Mouse (Mus musculus): ENCODE data around the gene Krt33a. TPM values are rescaled to one million over a fixed set of nuclear protein-coding genes. Genes with fewer than 3 reads are reported as not detected.

Gene Krt33a
- polyA plus RNA-seq, 1 experiment from 2014 or later = not detected

DNA sequence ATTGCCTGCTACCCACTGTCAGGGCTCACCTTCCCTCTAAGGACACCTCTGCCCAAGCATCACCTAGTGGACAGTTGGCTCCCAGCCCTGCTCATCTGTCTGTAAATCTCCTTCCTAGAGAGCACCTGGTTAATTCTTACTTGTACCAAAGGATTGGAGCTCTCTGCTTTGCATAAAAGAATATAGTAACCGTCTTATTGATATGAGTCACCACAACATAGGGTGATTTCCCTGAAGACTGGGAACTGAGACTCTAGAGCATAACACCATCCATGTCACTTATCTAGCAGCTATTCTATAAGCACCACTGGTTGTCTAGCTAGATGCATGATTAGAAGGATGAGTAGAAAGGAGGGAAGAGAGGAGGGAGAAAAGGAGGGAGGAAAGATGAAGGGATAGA lies 32.6 kb downstream of the Krt33a start:
- H3K36me3 ChIP-seq = no peaks in the 10 kb centered on the region
- no peak overlapping the region for H3K4me3 ChIP-seq
- H3K9me3 ChIP-seq = no peaks in the 10 kb centered on the region
- H3K27me3 ChIP-seq = no peaks in the 10 kb centered on the region
- WGBS = 90% methylated on average over 1 of the region's 1 CpGs
- no peak overlapping the region for H3K9ac ChIP-seq
- no peak overlapping the region for H3K27ac ChIP-seq (replicated peaks)
- H3K4me1 ChIP-seq (replicated peaks) = peaks cover 6% of the 10 kb centered on the region; the same call in 1 of the 2 replicates
- no peak for ATAC-seq (ENCODE audit: low read depth)
- no peak overlapping the region for H3K4me2 ChIP-seq

DNA sequence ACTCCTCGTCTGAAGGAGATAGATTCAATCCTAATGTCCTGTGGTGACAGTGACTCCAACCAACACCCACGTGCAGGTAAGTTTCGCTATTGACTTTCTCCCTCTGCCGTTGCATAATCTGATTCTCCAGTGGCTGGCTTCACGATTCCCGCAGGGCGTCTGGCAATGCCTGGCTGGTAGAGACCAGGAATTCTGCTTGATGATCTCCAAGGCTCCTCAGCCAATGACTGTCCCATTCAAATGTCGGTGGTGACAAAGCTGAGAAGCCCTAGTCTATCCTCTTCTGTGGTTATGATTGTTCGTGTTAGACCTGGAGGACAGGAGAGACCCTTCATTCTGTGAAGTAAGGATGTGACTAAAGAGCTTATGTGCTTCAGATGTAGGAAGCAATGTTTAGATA lies 33.3 kb downstream of the Krt33a start:
- Histone ChIP-seq H3K4me1 (replicated peaks) (peaks cover 6% of the 10 kb centered on the region; the same call in 1 of the 2 replicates), H3K4me2 (no peak overlapping the region), H3K27me3 (no peaks in the 10 kb centered on the region), H3K27ac (replicated peaks) (no peak overlapping the region), H3K9ac (no peak overlapping the region), H3K9me3 (no peaks in the 10 kb centered on the region), H3K4me3 (no peak overlapping the region), H3K36me3 (no peaks in the 10 kb centered on the region)
- ATAC-seq (ENCODE audit: low read depth) = no peak
- 89% methylated on average over 9 of the region's 9 CpGs for WGBS

DNA sequence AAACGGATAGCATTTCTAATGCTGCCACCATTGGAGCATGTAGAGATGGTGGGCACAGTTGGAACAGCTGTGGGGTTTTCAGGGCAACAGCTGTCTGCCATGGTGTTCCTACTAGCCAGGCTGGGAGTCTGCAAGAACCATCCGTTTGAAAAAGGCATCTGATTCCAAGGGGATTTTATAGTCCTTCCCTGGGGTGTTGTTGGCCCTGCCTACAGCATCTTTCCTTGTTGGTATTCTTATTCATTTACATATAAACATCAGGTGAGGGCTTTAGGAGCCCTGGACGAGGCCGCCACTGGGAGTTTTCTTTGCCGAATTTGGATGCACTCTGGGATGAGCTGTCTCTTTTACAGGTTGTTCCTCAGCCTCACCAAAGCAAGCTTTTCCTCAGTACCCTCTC lies 37.1 kb downstream of the Krt33a start, which contains the start of gene Krtap29-1:
TSS of gene Krtap29-1 (minus strand) at position 101 of the 400 bp plus-strand sequence.
- H3K4me1 ChIP-seq (replicated peaks) = no peaks in the 10 kb centered on the region
- peaks cover 3% of the 10 kb centered on the region; the same call in 1 of the 2 replicates for H3K9me3 ChIP-seq
- no peak within 1 kb of the TSS for H3K4me3 ChIP-seq
- no peak within 1 kb of the TSS for H3K9ac ChIP-seq
- no peak within 1 kb of the TSS for H3K4me2 ChIP-seq
- H3K27ac ChIP-seq (replicated peaks) = no peak within 1 kb of the TSS
- WGBS = 61% methylated on average over 5 of the region's 5 CpGs
- no peaks in the 10 kb centered on the region for H3K27me3 ChIP-seq
- no peak for ATAC-seq (ENCODE audit: low read depth)
- no peaks in the 10 kb centered on the region for H3K36me3 ChIP-seq

DNA sequence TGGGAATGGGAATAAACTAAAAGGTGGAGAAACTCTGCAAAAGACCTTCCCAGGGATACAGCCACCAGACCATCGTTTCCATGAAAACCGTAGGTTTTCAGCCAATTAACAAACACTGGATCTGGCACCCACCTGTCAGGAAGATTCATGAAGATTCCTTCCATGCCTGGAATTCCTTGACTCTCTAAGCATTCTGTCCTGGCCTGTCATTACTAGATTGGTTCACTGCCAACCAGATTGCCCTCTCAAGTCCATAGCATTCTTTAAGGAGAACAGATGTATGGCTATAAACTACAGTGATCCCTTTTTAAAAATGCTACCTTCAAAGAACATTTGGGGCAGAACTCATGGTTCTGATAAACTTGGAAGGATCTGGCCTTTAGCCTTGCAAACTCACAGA lies 50.1 kb downstream of the Krt33a start:
- no peaks in the 10 kb centered on the region for H3K9me3 ChIP-seq
- no peak overlapping the region for H3K4me2 ChIP-seq
- H3K4me1 ChIP-seq (replicated peaks) = no peaks in the 10 kb centered on the region
- ATAC-seq (ENCODE audit: low read depth) = no peak
- no peaks in the 10 kb centered on the region for H3K27me3 ChIP-seq
- H3K4me3 ChIP-seq = no peak overlapping the region
- WGBS = 66% methylated on average over 2 of the region's 2 CpGs
- no peak overlapping the region for H3K9ac ChIP-seq
- no peaks in the 10 kb centered on the region for H3K36me3 ChIP-seq
- no peak overlapping the region for H3K27ac ChIP-seq (replicated peaks)

DNA sequence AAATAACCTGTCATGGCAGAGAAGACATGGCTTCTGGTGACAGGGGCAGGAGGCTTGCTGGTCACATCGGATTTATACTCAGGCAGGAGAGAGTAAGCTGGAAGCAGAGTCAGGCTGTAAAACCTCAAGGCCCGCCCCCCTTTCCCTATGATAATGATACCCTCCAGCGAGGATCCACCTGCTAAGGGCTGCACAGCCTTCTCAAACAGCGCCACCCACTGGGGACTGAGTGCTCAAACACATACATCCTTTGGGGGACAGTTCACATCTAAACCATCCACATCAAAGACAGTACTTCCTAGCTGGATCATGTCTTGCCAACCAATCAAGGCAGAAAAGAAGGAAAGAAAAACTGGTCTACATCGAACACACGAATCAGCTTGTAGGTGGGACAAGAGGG lies 51.8 kb downstream of the Krt33a start:
- no peak for ATAC-seq (ENCODE audit: low read depth)
- Histone ChIP-seq H3K4me3 (no peak overlapping the region), H3K4me2 (no peak overlapping the region), H3K9me3 (no peaks in the 10 kb centered on the region), H3K36me3 (no peaks in the 10 kb centered on the region), H3K4me1 (replicated peaks) (no peaks in the 10 kb centered on the region), H3K27me3 (no peaks in the 10 kb centered on the region), H3K9ac (no peak overlapping the region), H3K27ac (replicated peaks) (no peak overlapping the region)
- WGBS = 35% methylated on average over 6 of the region's 6 CpGs

Other genes starting within 250 kb of the Krt33a start
- not detected in 2 replicates for gene Gm11595, start 243.3 kb downstream of the Krt33a start, polyA plus RNA-seq (2015; fragmentation: Nextera tagmentation; extraction: Ambion mirVana)
- gene Krtap4-8, start 235.5 kb downstream of the Krt33a start, polyA plus RNA-seq (2015; fragmentation: Nextera tagmentation; extraction: Ambion mirVana) = not detected in 2 replicates
- not detected in 2 replicates for gene Krtap4-9, start 231.0 kb downstream of the Krt33a start, polyA plus RNA-seq (2015; fragmentation: Nextera tagmentation; extraction: Ambion mirVana)
- not detected in 2 replicates for gene Gm11596, start 222.7 kb downstream of the Krt33a start, polyA plus RNA-seq (2015; fragmentation: Nextera tagmentation; extraction: Ambion mirVana)
- gene Gm11569, start 217.3 kb downstream of the Krt33a start, polyA plus RNA-seq (2015; fragmentation: Nextera tagmentation; extraction: Ambion mirVana) = not detected in 2 replicates
- not detected in 2 replicates for gene Gm11554, start 211.8 kb downstream of the Krt33a start, polyA plus RNA-seq (2015; fragmentation: Nextera tagmentation; extraction: Ambion mirVana)
- not detected in 2 replicates for gene Krtap4-13, start 206.3 kb downstream of the Krt33a start, polyA plus RNA-seq (2015; fragmentation: Nextera tagmentation; extraction: Ambion mirVana)
- gene Gm11564, start 200.5 kb downstream of the Krt33a start, polyA plus RNA-seq (2015; fragmentation: Nextera tagmentation; extraction: Ambion mirVana) = not detected in 2 replicates
- gene 2300003K06Rik, start 178.1 kb downstream of the Krt33a start, polyA plus RNA-seq (2015; fragmentation: Nextera tagmentation; extraction: Ambion mirVana) = not detected in 2 replicates
- gene Krtap4-16, start 164.6 kb downstream of the Krt33a start, polyA plus RNA-seq (2015; fragmentation: Nextera tagmentation; extraction: Ambion mirVana) = not detected in 2 replicates
- gene Gm11568, start 158.3 kb downstream of the Krt33a start, polyA plus RNA-seq (2015; fragmentation: Nextera tagmentation; extraction: Ambion mirVana) = not detected in 2 replicates
- not detected in 2 replicates for gene Gm11559, start 151.7 kb downstream of the Krt33a start, polyA plus RNA-seq (2015; fragmentation: Nextera tagmentation; extraction: Ambion mirVana)
- not detected in 2 replicates for gene Krtap9-1, start 142.8 kb downstream of the Krt33a start, polyA plus RNA-seq (2015; fragmentation: Nextera tagmentation; extraction: Ambion mirVana)
- gene Gm11567, start 137.0 kb downstream of the Krt33a start, polyA plus RNA-seq (2015; fragmentation: Nextera tagmentation; extraction: Ambion mirVana) = not detected in 2 replicates
- not detected in 2 replicates for gene Krtap31-1, start 108.3 kb downstream of the Krt33a start, polyA plus RNA-seq (2015; fragmentation: Nextera tagmentation; extraction: Ambion mirVana)
- gene Gm11565, start 101.5 kb downstream of the Krt33a start, polyA plus RNA-seq (2015; fragmentation: Nextera tagmentation; extraction: Ambion mirVana) = not detected in 2 replicates
- not detected in 2 replicates for gene Krtap31-2, start 79.9 kb downstream of the Krt33a start, polyA plus RNA-seq (2015; fragmentation: Nextera tagmentation; extraction: Ambion mirVana)
- gene Krtap9-5, start 67.7 kb downstream of the Krt33a start, polyA plus RNA-seq (2015; fragmentation: Nextera tagmentation; extraction: Ambion mirVana) = not detected in 2 replicates
- not detected in 2 replicates for gene Krtap29-1, start 37.2 kb downstream of the Krt33a start, polyA plus RNA-seq (2015; fragmentation: Nextera tagmentation; extraction: Ambion mirVana)
- gene Krtap16-1, start 29.6 kb downstream of the Krt33a start, polyA plus RNA-seq (2015; fragmentation: Nextera tagmentation; extraction: Ambion mirVana) = not detected in 2 replicates
- 0.55 TPM in 1 of 2 replicates, not detected in the other for gene Krtap17-1, start 22.2 kb downstream of the Krt33a start, polyA plus RNA-seq (2015; fragmentation: Nextera tagmentation; extraction: Ambion mirVana)
- not detected in 2 replicates for gene Krt33b, start 13.7 kb upstream of the Krt33a start, polyA plus RNA-seq (2015; fragmentation: Nextera tagmentation; extraction: Ambion mirVana)
- not detected in 2 replicates for gene Krt34, start 25.3 kb upstream of the Krt33a start, polyA plus RNA-seq (2015; fragmentation: Nextera tagmentation; extraction: Ambion mirVana)
- not detected in 2 replicates for gene Krt31, start 34.3 kb upstream of the Krt33a start, polyA plus RNA-seq (2015; fragmentation: Nextera tagmentation; extraction: Ambion mirVana)
- not detected in 2 replicates for gene Krt32, start 72.0 kb upstream of the Krt33a start, polyA plus RNA-seq (2015; fragmentation: Nextera tagmentation; extraction: Ambion mirVana)
- not detected in 2 replicates for gene Krt35, start 80.0 kb upstream of the Krt33a start, polyA plus RNA-seq (2015; fragmentation: Nextera tagmentation; extraction: Ambion mirVana)
- not detected in 2 replicates for gene Krt36, start 89.4 kb upstream of the Krt33a start, polyA plus RNA-seq (2015; fragmentation: Nextera tagmentation; extraction: Ambion mirVana)
- gene Krt13, start 105.4 kb upstream of the Krt33a start, polyA plus RNA-seq (2015; fragmentation: Nextera tagmentation; extraction: Ambion mirVana) = not detected in 2 replicates
- gene Krt15, start 119.7 kb upstream of the Krt33a start, polyA plus RNA-seq (2015; fragmentation: Nextera tagmentation; extraction: Ambion mirVana) = 1.0 and 4.3 TPM in 2 replicates
- gene Krt19, start 132.5 kb upstream of the Krt33a start, polyA plus RNA-seq (2015; fragmentation: Nextera tagmentation; extraction: Ambion mirVana) = 1.1 and 2.2 TPM in 2 replicates
- not detected in 2 replicates for gene Krt9, start 177.0 kb upstream of the Krt33a start, polyA plus RNA-seq (2015; fragmentation: Nextera tagmentation; extraction: Ambion mirVana)
- 1.6 and 7.2 TPM in 2 replicates for gene Krt14, start 191.3 kb upstream of the Krt33a start, polyA plus RNA-seq (2015; fragmentation: Nextera tagmentation; extraction: Ambion mirVana)
- gene Krt16, start 232.7 kb upstream of the Krt33a start, polyA plus RNA-seq (2015; fragmentation: Nextera tagmentation; extraction: Ambion mirVana) = not detected in 2 replicates
- gene Krt17, start 244.8 kb upstream of the Krt33a start, polyA plus RNA-seq (2015; fragmentation: Nextera tagmentation; extraction: Ambion mirVana) = 0.73 and 1.4 TPM in 2 replicates